Mouse (Mus musculus) limb, embryonic 11.5 days (tissue): ENCODE measurements around the gene Mgat5. TPM values are rescaled to one million over a fixed set of nuclear protein-coding genes. Genes with fewer than 3 reads are reported as not detected.
A peak's percentile ranks its signal among the peaks of the same experiment; 100 is the strongest.

Experiments used
- ATAC-seq: fragments of 200-750 bp; cut with Nextera tagmentation; 2 replicates; pipeline ENCODE4 v1.8.0; 2017; ENCODE audit warnings: low read depth; ENCODE audit not compliant: insufficient number of reproducible peaks, low FRiP score, low TSS enrichment
- DNase-seq: peaks from one replicate; pipeline ENCODE4 v3.0.0-alpha.2; 2015; ENCODE audit warnings: low spot score
- H3K27ac ChIP-seq: fragments of 300-500 bp; sonication (generic); replicated peaks from 2 replicates; pipeline ENCODE4 v1.5.1; 2014; ENCODE audit warnings: low read depth, mild to moderate bottlenecking, low read length
- H3K27me3 ChIP-seq: fragments of 300-500 bp; sonication (generic); 2 replicates; pipeline ENCODE4 v1.6.1; 2014; ENCODE audit warnings: mild to moderate bottlenecking, low read length, mixed read lengths; ENCODE audit not compliant: control insufficient read depth, insufficient read depth
- H3K36me3 ChIP-seq: fragments of 300-500 bp; sonication (generic); 2 replicates; pipeline ENCODE4 v1.6.1; 2014; ENCODE audit warnings: mild to moderate bottlenecking, low read length, moderate library complexity, mixed read lengths; ENCODE audit not compliant: control insufficient read depth, insufficient read depth
- H3K4me1 ChIP-seq: fragments of 300-500 bp; sonication (generic); 2 replicates; pipeline ENCODE4 v1.6.1; 2014; ENCODE audit warnings: low read length, mixed read lengths; ENCODE audit not compliant: control insufficient read depth, insufficient read depth
- H3K4me2 ChIP-seq: fragments of 300-500 bp; sonication (generic); 2 replicates; pipeline ENCODE4 v1.6.1; 2014; ENCODE audit warnings: low read depth, mild to moderate bottlenecking, moderate library complexity; ENCODE audit not compliant: severe bottlenecking
- H3K4me3 ChIP-seq: fragments of 300-500 bp; sonication (generic); 2 replicates; pipeline ENCODE4 v1.5.1; 2014; ENCODE audit warnings: low read depth, low read length
- H3K9ac ChIP-seq: fragments of 300-500 bp; sonication (generic); 2 replicates; pipeline ENCODE4 v1.6.1; 2014; ENCODE audit warnings: mild to moderate bottlenecking, low read length
- H3K9me3 ChIP-seq: fragments of 300-500 bp; sonication (generic); 2 replicates; pipeline ENCODE4 v1.6.1; 2016; ENCODE audit warnings: low read length; ENCODE audit not compliant: control insufficient read depth
- WGBS: fragments of 180-500 bp; shearing (Covaris S2); extraction: QIAGEN DNeasy Blood & Tissue Kit; methylation state at CpG from one replicate; pipeline ENCODE4 v1.1.7; 2014; 5-methylcytosine and 5-hydroxymethylcytosine counted together
- polyA plus RNA-seq: library from polyadenylated mRNA; unstranded; fragments of >200 nt; fragmentation: Nextera tagmentation; extraction: Ambion mirVana; gene quantifications from 2 replicates; pipeline ENCODE4 v1.2.1, GENCODE M21; 2014

Gene Mgat5
- polyA plus RNA-seq, 1 experiment from 2014 or later, result 6.3 TPM

DNA sequence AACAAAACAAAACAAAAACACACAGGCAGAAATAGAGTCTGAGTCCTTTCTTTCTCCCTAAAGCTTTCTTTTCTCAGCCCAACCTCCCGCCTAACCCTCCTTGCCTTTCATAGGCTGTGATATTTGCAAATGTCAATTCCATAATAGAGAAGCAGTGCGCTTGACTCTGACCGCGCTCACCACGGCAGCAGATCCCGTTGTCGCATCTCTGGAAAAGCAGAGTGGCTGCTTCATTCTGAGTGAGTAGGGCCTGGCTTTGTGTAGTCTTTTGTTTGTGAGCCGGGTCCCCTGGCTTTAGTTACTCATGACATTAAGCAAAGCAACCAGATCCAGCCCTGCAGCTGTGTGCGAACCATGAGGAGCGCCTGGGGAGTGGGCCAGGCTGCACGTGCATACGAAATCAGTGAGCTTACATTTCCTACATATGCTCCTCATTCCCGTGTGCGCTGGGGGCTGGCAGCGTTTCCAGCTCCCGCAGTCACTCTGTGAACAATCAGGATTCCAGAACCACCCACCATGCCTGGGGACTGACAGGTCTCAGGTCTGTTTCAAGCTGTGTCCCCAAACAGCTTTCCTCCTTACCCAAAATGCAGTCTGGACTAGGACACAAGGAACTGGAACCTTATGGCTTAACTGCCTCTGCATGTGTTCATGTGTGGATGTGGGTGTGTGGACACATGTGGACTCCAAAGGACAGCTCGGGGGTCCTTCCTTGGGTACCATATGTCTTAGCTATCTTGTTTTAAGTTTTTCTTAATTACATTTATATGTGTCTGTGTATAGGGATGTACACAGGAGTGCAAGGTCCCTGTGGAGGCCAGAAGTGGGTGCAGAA is 332.6 kb downstream of the Mgat5 start:
- Histone ChIP-seq H3K27ac (peak overlapping the region; percentile 81), H3K9ac (peak overlapping the region; percentile 50), H3K9me3 (no peaks in the 10 kb centered on the region), H3K36me3 (no peaks in the 10 kb centered on the region), H3K4me3 (no peak overlapping the region), H3K27me3 (no peaks in the 10 kb centered on the region), H3K4me1 (peaks cover 17% of the 10 kb centered on the region; the same call in 1 of the 2 replicates), H3K4me2 (peak overlapping the region; percentile 24; the same call in 1 of the 2 replicates)
- DNase-seq, result peak; percentile 77
- ATAC-seq, result peak; percentile 80
- 19% methylated on average over 17 of the region's 17 CpGs for WGBS
